Mouse (Mus musculus): Measurements from ENCODE around the gene 6430571L13Rik.

- no peak for TF ChIP-seq CTCF (IDR thresholded peaks at IDR 0.05; ENCODE audit: insufficient read depth, low read depth, low read length)
- TF ChIP-seq POLR2A (IDR thresholded peaks at IDR 0.05; ENCODE audit: insufficient read depth, low read depth, low read length) = no peak
Measured at GRCm38 (mm10) chr9:107298059-107298780, 42.2 kb upstream of the 6430571L13Rik start.
